Mouse (Mus musculus) testis, adult 2 months (tissue): ENCODE results near the gene Stim1.

Experiments used
- CTCF ChIP-seq: fragments of 200-500 bp; IDR thresholded peaks from 2 replicates; pipeline ENCODE4 v1.5.1; 2012; ENCODE audit warnings: low read depth, mild to moderate bottlenecking, inconsistent platforms, low read length, moderate library complexity; ENCODE audit not compliant: control insufficient read depth, insufficient read depth, insufficient replicate concordance
- POLR2A ChIP-seq: fragments of 200-500 bp; IDR thresholded peaks from 2 replicates; pipeline ENCODE4 v1.6.1; 2012; ENCODE audit warnings: low read depth, mild to moderate bottlenecking, inconsistent platforms, low read length, moderate library complexity; ENCODE audit not compliant: control insufficient read depth

DNA sequence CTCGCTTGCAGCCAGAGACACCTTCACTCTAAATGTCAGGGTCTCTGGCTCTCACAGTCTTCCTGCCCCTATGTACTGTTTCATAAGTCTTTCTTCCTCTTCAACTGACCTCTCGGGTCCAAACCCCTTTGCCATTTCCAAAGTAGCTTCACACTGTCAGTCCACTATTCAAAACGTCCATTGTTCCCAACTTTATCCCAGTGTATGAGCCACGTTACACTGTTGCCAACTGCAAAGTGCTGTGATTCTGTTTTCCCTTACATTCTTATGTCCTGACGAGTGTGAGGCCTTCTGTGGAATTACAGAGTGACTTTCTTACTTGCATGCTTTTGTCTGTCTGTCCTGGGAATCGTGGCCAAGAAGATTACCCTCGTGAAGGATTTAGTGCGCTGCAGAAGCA is 200.0 kb downstream of the Stim1 start:
- TF ChIP-seq POLR2A: no peak
- no peak for TF ChIP-seq CTCF
